Mouse (Mus musculus): ENCODE results near the gene Acap3.

Gene Acap3

GRCm38 (mm10) chr4:155891551-155892001 lies at the start of gene Acap3, which contains the start of gene Pusl1:
Gene Acap3, plus strand, starts transcription at chr4:155891822.
Gene Pusl1, minus strand, starts transcription at chr4:155891781.
- DNase-seq (ENCODE audit: low spot score in 2 of 2) = peak; percentile 92 to 93

- DNase-seq (ENCODE audit: low spot score in 2 of 2) = no peak
These were observed 48.4 kb upstream of the Acap3 start for GRCm38 (mm10) chr4:155843231-155843630.

- peak; percentile 82 to 83 for DNase-seq (ENCODE audit: low spot score in 2 of 2)
These were observed 44.6 kb upstream of the Acap3 start, which contains the start of gene Dvl1 for GRCm38 (mm10) chr4:155846871-155847578. Gene Dvl1, plus strand, starts transcription at chr4:155847402.

GRCm38 (mm10) chr4:155847591-155848352 lies 43.9 kb upstream of the Acap3 start:
- no peak for DNase-seq (ENCODE audit: low spot score in 2 of 2)

GRCm38 (mm10) chr4:155848434-155849095 lies 43.1 kb upstream of the Acap3 start:
- no peak for DNase-seq (ENCODE audit: low spot score in 2 of 2)

GRCm38 (mm10) chr4:155849391-155849790 lies 42.2 kb upstream of the Acap3 start:
- no peak for DNase-seq (ENCODE audit: low spot score in 2 of 2)

GRCm38 (mm10) chr4:155849792-155850451 lies 41.7 kb upstream of the Acap3 start:
- DNase-seq (ENCODE audit: low spot score in 2 of 2) = no peak

- no peak for DNase-seq (ENCODE audit: low spot score in 2 of 2)
These were observed 40.3 kb upstream of the Acap3 start for GRCm38 (mm10) chr4:155851368-155851767.

- DNase-seq (ENCODE audit: low spot score in 2 of 2) = no peak
These were observed 39.6 kb upstream of the Acap3 start for GRCm38 (mm10) chr4:155851951-155852411.

- DNase-seq (ENCODE audit: low spot score in 2 of 2) = no peak
These were observed 38.2 kb upstream of the Acap3 start for GRCm38 (mm10) chr4:155853421-155853820.

- no peak for DNase-seq (ENCODE audit: low spot score in 2 of 2)
These were observed 36.6 kb upstream of the Acap3 start for GRCm38 (mm10) chr4:155854991-155855390.

- DNase-seq (ENCODE audit: low spot score in 2 of 2) = no peak
These were observed 35.6 kb upstream of the Acap3 start for GRCm38 (mm10) chr4:155856071-155856470.

GRCm38 (mm10) chr4:155856881-155857280 lies 34.7 kb upstream of the Acap3 start:
- no peak for DNase-seq (ENCODE audit: low spot score in 2 of 2)

- no peak for DNase-seq (ENCODE audit: low spot score in 2 of 2)
These were observed 32.3 kb upstream of the Acap3 start for GRCm38 (mm10) chr4:155859318-155859717.

GRCm38 (mm10) chr4:155861787-155862186 lies 29.8 kb upstream of the Acap3 start:
- no peak for DNase-seq (ENCODE audit: low spot score in 2 of 2)

- DNase-seq (ENCODE audit: low spot score in 2 of 2) = no peak
These were observed 28.6 kb upstream of the Acap3 start, which contains the start of gene Tas1r3 for GRCm38 (mm10) chr4:155863001-155863400. Gene Tas1r3, minus strand, starts transcription at chr4:155863362.

- no peak for DNase-seq (ENCODE audit: low spot score in 2 of 2)
These were observed 22.9 kb upstream of the Acap3 start for GRCm38 (mm10) chr4:155868614-155869298.

- peak; percentile 94 for DNase-seq (ENCODE audit: low spot score in 2 of 2)
These were observed 22.1 kb upstream of the Acap3 start, which contains the start of the genes Cptp and Ints11 for GRCm38 (mm10) chr4:155869317-155870033. Gene Cptp, minus strand, starts transcription at chr4:155869440. Gene Ints11, plus strand, starts transcription at chr4:155869546.

- no peak for DNase-seq (ENCODE audit: low spot score in 2 of 2)
These were observed 20.2 kb upstream of the Acap3 start for GRCm38 (mm10) chr4:155871404-155871803.

- DNase-seq (ENCODE audit: low spot score in 2 of 2) = no peak
These were observed 8.0 kb upstream of the Acap3 start for GRCm38 (mm10) chr4:155883587-155883986.

Data from right cerebral cortex, postnatal 36 days (tissue).